Mouse (Mus musculus) intestine, postnatal 0 days (tissue): ENCODE data around the gene Rcn3. TPM values are rescaled to one million over a fixed set of nuclear protein-coding genes. Genes with fewer than 3 reads are reported as not detected.
A peak's percentile ranks its signal among the peaks of the same experiment; 100 is the strongest.
"Not testable (repeated sequence)": the region's sequence is repeated elsewhere in the genome, so short reads cannot be mapped to it uniquely, and the experiment has no call there.

Experiments used
- ATAC-seq: fragments of 200-750 bp; cut with Nextera tagmentation; 2 replicates; pipeline ENCODE4 v1.8.0; 2017; ENCODE audit warnings: mild to moderate bottlenecking, moderate TSS enrichment, moderate library complexity
- H3K27ac ChIP-seq: fragments of 300-500 bp; sonication (generic); 2 replicates; pipeline ENCODE4 v1.5.1; 2014; ENCODE audit warnings: mild to moderate bottlenecking, low read depth, low read length, moderate library complexity
- H3K27me3 ChIP-seq: fragments of 300-500 bp; sonication (generic); replicated peaks from 2 replicates; pipeline ENCODE4 v1.6.1; 2014; ENCODE audit warnings: low read length, mixed read lengths; ENCODE audit not compliant: control insufficient read depth, insufficient read depth
- H3K36me3 ChIP-seq: fragments of 300-500 bp; sonication (generic); 2 replicates; pipeline ENCODE4 v1.6.1; 2014; ENCODE audit warnings: mild to moderate bottlenecking, moderate library complexity; ENCODE audit not compliant: control insufficient read depth, insufficient read depth
- H3K4me1 ChIP-seq: fragments of 300-500 bp; sonication (generic); replicated peaks from 2 replicates; pipeline ENCODE4 v1.6.1; 2014; ENCODE audit warnings: antibody characterized with exemption, low read length, mixed read lengths; ENCODE audit not compliant: control insufficient read depth, insufficient read depth
- H3K4me2 ChIP-seq: fragments of 300-500 bp; sonication (generic); replicated peaks from 2 replicates; pipeline ENCODE4 v1.6.1; 2014; ENCODE audit warnings: low read depth, mild to moderate bottlenecking, moderate library complexity
- H3K4me3 ChIP-seq: fragments of 300-500 bp; sonication (generic); 2 replicates; pipeline ENCODE4 v1.5.1; 2014; ENCODE audit warnings: low read depth, low read length
- H3K9ac ChIP-seq: fragments of 300-500 bp; sonication (generic); 2 replicates; pipeline ENCODE4 v1.6.1; 2014; ENCODE audit warnings: mild to moderate bottlenecking, low read depth, low read length
- H3K9me3 ChIP-seq: fragments of 300-500 bp; sonication (generic); 2 replicates; pipeline ENCODE4 v1.6.1; 2016; ENCODE audit warnings: mixed run types; ENCODE audit not compliant: control insufficient read depth
- CTCF ChIP-seq: sonication (generic); IDR thresholded peaks from 2 replicates; pipeline ENCODE4 v1.5.1; 2016; ENCODE audit warnings: low read depth, mild to moderate bottlenecking, control low read depth, antibody characterized with exemption, moderate library complexity
- WGBS: fragments of 180-500 bp; shearing (Covaris S2); extraction: QIAGEN DNeasy Blood & Tissue Kit; methylation state at CpG from one replicate; pipeline ENCODE4 v1.1.7; 2014; 5-methylcytosine and 5-hydroxymethylcytosine counted together
- polyA plus RNA-seq: library from polyadenylated mRNA; unstranded; fragments of >200 nt; fragmentation: Nextera tagmentation; extraction: Ambion mirVana; gene quantifications from 2 replicates; pipeline ENCODE4 v1.2.1, GENCODE M21; 2015

Gene Rcn3
- polyA plus RNA-seq, 1 experiment from 2014 or later, result 85.6 TPM

DNA sequence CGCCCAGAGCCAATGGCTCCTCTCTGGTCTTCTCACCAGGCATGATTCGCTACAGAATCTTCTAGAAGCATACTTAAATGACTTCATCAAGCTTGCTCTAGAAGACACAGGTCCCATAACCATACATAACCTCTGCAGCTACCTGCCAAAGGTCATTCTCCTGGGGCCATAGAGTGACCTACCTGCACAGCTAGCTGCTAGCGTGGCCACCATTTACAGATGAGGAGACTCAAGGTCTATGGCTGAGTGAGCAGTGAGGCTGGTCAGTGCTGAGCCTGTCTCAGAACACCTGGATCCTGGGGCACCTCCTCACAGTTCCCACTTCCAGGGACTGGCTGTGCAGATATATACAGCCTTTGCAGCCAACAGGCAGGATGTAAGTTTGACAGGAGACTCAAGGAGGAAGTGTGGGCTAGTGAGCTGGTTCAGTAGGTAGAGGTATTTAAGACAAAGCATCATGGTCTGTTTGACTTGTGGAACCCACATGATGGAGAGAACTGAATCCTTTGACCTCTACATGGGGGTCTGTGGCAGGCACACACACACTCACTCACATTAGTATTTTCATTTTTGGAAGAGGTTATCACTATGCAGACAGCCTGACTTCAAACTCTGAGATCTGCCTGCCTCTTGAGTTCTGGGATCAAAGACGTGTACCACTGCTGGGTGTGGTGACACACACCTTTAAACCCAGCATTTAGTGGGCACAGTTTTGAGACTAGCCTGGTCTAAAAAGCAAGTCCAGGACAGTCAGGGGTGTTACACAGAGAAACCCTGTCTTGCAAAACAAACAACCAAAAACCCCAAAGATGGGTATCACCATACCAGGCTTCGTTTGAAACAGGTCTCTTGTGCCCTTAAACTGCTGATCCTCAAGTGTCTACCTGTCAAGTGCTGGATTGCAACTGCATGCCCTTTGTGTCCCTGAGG lies 28.0 kb upstream of the Rcn3 start:
- Histone ChIP-seq H3K27me3 (no peaks in the 10 kb centered on the region), H3K4me3 (no peak overlapping the region), H3K4me1 (peaks cover 3% of the 10 kb centered on the region; the same call in 1 of the 2 replicates), H3K9me3 (no peaks in the 10 kb centered on the region), H3K36me3 (peaks cover 44% of the 10 kb centered on the region), H3K4me2 (no peak overlapping the region), H3K9ac (0 out of 2 replicates have a peak overlapping the region, but pooled peaks have one; percentile 4), H3K27ac (peak overlapping the region; percentile 21)
- ATAC-seq, result no peak
- no peak for TF ChIP-seq CTCF
- 57% methylated on average over 5 of the region's 5 CpGs for WGBS

DNA sequence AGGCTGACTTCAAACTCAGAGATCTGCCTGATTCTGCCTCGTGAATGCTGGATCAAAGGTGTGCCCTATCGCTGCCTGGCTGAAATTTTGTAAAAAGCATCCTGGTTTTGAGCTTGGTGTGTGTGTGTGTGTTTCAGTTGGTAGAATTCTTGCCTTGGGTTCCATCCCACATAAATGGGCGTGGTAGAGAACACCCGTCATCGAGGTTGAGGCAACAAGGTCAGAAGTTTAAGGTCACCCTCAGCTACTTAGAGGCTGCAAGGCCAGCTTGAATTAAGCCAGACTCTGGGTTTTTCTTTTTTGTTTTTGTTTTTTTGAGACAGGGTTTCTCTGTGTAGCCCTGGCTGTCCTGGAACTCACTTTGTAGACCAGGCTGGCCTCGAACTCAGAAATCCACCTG lies 26.3 kb upstream of the Rcn3 start:
- no peak overlapping the region for H3K27ac ChIP-seq
- peaks cover 44% of the 10 kb centered on the region for H3K36me3 ChIP-seq
- H3K9me3 ChIP-seq, result no peaks in the 10 kb centered on the region
- no peak for TF ChIP-seq CTCF
- no peak for ATAC-seq
- H3K27me3 ChIP-seq, result no peaks in the 10 kb centered on the region
- no peak overlapping the region for H3K9ac ChIP-seq
- no peak overlapping the region for H3K4me2 ChIP-seq
- no peak overlapping the region for H3K4me3 ChIP-seq
- peaks cover 3% of the 10 kb centered on the region; the same call in 1 of the 2 replicates for H3K4me1 ChIP-seq
- WGBS, result 75% methylated on average over 5 of the region's 6 CpGs

DNA sequence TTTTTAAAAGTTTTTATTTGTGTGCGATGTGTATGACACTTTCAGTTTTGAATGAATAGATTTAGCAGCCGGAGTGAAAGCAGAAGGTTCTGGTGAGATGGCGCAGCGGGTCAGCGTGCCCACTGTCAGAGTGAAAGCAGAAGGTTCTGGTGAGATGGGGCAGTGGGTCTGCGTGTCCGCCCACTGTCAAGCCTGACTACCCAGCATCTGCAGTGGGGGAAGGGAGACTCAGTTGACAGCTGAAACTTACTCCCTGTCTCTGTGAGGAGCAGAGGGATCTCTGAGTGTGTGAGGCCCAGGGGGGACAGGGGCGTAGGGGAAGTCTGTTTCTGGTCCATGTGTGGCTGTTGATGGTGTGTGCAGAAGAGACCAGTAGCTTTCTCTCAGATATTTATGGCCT lies 25.5 kb upstream of the Rcn3 start:
- H3K4me3 ChIP-seq, result no peak overlapping the region
- H3K9ac ChIP-seq, result no peak overlapping the region
- peaks cover 38% of the 10 kb centered on the region for H3K36me3 ChIP-seq
- TF ChIP-seq CTCF, result no peak
- WGBS, result 78% methylated on average over 8 of the region's 8 CpGs
- H3K4me2 ChIP-seq, result 0 out of 2 replicates have a peak overlapping the region, but pooled peaks have one; percentile 4
- H3K27me3 ChIP-seq, result no peaks in the 10 kb centered on the region
- peaks cover 3% of the 10 kb centered on the region; the same call in 1 of the 2 replicates for H3K4me1 ChIP-seq
- no peaks in the 10 kb centered on the region for H3K9me3 ChIP-seq
- peak overlapping the region; percentile 36; the same call in 1 of the 2 replicates for H3K27ac ChIP-seq
- no peak for ATAC-seq

DNA sequence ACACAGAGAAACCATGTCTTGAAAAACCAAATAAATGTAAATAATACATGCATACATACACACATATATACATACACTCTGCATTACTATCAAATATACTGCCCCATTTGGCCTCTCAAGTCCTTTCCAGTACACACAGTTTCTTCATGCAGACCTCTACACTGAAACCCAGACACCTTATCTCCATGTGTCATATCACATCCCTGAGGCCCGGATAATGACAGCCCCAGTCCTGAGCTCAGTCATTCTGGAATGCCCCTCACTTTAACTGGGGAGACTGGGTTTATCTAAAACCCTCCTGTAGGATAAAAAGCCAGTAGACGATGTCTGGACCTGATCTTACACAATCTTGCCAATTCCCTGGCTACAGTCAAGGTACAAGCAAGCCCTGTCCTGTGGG lies 21.5 kb upstream of the Rcn3 start:
- WGBS, result 30% methylated on average over 2 of the region's 2 CpGs
- peak; percentile 28; the same call in 1 of the 2 replicates for ATAC-seq
- H3K27ac ChIP-seq, result peak overlapping the region; percentile 80
- H3K4me1 ChIP-seq, result no peaks in the 10 kb centered on the region
- H3K9me3 ChIP-seq, result no peaks in the 10 kb centered on the region
- H3K4me3 ChIP-seq, result no peak overlapping the region
- no peak for TF ChIP-seq CTCF
- H3K27me3 ChIP-seq, result no peaks in the 10 kb centered on the region
- no peak overlapping the region for H3K9ac ChIP-seq
- H3K36me3 ChIP-seq, result no peaks in the 10 kb centered on the region; the same call in 1 of the 2 replicates
- no peak overlapping the region for H3K4me2 ChIP-seq

DNA sequence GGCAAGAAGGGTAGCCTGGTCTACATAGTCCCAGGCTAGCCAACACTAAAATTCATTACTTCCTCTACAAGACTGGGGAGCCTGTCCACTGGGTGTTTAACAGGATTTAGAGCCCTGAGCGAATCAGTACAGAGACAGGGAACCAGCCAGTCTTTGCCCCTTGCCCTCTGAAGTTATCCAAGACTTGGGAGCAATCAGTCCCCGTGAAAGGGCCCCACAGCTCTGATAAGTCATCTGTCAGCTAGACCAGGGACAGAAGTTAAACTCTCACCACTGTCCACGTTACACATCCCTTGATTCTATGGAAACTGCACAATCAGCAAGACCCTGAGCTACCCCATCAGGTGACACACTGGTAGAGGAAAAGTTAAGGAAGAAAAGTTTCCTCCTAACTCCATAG lies 20.5 kb upstream of the Rcn3 start:
- H3K36me3 ChIP-seq, result no peaks in the 10 kb centered on the region; the same call in 1 of the 2 replicates
- H3K9me3 ChIP-seq, result no peaks in the 10 kb centered on the region
- H3K9ac ChIP-seq, result no peak overlapping the region
- WGBS, result 21% methylated on average over 3 of the region's 3 CpGs
- no peaks in the 10 kb centered on the region for H3K4me1 ChIP-seq
- H3K4me2 ChIP-seq, result no peak overlapping the region
- no peak for TF ChIP-seq CTCF
- ATAC-seq, result peak; percentile 83
- H3K27me3 ChIP-seq, result no peaks in the 10 kb centered on the region
- peak overlapping the region; percentile 80 for H3K27ac ChIP-seq
- H3K4me3 ChIP-seq, result no peak overlapping the region

DNA sequence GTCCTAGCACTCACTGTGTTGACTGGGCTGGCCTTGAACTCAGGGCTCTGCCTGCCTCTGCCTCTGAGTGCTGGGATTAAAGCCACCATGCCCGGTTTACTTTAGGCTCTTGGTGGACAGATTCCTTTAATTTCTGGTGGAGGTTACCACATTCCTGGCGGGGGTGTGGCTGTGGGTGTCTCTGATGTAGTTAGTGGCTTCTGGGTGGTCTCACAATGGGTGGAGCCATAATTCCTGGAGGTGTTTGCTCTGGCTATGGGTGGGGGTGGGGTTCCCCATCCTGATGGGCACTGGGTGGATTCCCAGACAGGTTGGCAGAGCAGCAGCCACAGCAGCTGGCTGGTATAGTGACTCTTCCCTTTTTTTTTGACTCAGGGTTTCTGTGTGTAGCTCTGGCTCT lies 19.9 kb upstream of the Rcn3 start:
- no peak for ATAC-seq
- TF ChIP-seq CTCF, result no peak
- 60% methylated on average over 2 of the region's 2 CpGs for WGBS
- no peak overlapping the region for H3K4me3 ChIP-seq
- no peaks in the 10 kb centered on the region for H3K36me3 ChIP-seq
- no peaks in the 10 kb centered on the region for H3K27me3 ChIP-seq
- no peaks in the 10 kb centered on the region for H3K4me1 ChIP-seq
- H3K27ac ChIP-seq, result peak overlapping the region; percentile 61
- no peak overlapping the region for H3K4me2 ChIP-seq
- H3K9ac ChIP-seq, result no peak overlapping the region
- H3K9me3 ChIP-seq, result no peaks in the 10 kb centered on the region

DNA sequence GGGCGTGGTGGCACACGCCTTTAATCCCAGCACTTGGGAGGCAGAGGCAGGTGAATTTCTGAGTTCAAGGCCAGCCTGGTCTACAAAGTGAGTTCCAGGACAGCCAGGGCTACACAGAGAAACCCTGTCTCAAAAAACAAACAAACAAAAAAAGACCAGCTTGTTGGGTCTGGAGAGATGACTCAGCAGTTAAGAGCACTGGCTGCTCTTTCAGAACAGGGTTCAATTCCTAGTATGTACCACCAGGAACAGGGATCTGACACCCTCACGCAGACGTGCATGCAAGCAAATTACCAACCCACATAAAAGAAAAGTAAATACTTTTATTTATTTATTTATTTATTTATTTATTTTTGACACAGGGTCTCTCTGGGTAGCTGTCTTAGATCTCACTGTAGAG lies 18.1 kb upstream of the Rcn3 start:
- H3K9me3 ChIP-seq, H3K4me3 ChIP-seq, H3K27ac ChIP-seq, ATAC-seq, H3K27me3 ChIP-seq, H3K9ac ChIP-seq, H3K4me2 ChIP-seq, H3K36me3 ChIP-seq, H3K4me1 ChIP-seq: not testable (repeated sequence)
- 85% methylated on average over 4 of the region's 4 CpGs for WGBS
